Mouse (Mus musculus): ENCODE results near the gene Cep55.

Gene Cep55

DNA sequence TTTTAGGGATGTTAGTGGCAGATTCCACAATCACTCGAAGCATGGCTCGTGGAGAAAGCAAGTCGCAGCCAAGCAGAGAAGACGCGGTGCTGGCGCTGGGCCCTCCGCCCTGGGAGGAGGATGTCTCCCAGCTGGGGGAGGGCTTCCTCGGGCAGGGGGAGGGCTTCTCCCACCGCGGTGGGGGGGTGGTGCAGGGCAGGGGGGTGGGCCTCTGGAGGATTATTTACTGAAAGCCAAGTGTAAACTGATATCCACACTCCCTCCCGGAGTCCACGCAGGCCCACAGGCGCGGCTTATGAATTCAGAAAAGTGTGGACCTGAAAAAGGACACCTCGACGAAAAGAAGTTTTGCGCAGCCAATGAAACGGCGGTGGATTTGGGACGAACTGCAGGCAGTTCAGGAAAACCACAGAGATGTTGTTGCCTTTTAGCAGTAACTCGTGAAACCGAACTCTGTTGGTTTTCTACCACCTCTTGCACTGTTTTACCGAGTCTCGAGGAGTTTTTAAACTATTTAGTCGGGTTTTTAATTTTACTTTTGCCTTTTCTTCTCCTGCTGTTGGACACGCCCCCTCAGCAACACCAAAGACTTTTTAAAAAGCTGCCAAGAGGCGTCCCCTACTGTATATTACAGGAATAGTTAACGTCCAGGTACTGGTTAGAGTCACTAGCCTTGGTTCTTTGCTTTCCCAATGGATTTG is 11.4 kb upstream of the Cep55 start, which contains the start of gene Myof:
Myof (minus strand) TSS at position 297 of the 701 bp plus-strand sequence.
- in situ Hi-C loops (cut with MboI): no loop called here

DNA sequence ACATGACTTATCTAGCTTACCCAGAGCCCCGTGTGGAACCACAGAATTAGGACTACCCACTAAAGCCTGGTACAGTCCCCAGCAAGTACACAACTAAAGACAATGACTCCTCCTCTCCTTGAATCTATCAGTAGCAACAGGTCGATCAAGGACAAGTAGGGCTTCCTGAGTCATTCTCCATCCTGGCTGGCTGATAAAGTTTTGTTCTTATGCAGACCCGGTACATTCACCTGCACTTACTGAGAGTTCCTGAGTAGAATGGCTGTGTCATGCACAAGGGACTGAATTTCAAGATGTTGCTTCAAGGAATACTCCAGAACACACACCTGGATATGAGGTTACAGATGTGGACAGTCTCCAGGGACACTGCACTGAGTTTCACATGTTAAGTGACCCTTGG is 9.6 kb upstream of the Cep55 start:
- in situ Hi-C loops (cut with MboI): no loop called here

- in situ Hi-C loops (cut with MboI): no loop called here
Observed at GRCm38 (mm10) chr19:38049686-38050085, 5.1 kb upstream of the Cep55 start.

DNA sequence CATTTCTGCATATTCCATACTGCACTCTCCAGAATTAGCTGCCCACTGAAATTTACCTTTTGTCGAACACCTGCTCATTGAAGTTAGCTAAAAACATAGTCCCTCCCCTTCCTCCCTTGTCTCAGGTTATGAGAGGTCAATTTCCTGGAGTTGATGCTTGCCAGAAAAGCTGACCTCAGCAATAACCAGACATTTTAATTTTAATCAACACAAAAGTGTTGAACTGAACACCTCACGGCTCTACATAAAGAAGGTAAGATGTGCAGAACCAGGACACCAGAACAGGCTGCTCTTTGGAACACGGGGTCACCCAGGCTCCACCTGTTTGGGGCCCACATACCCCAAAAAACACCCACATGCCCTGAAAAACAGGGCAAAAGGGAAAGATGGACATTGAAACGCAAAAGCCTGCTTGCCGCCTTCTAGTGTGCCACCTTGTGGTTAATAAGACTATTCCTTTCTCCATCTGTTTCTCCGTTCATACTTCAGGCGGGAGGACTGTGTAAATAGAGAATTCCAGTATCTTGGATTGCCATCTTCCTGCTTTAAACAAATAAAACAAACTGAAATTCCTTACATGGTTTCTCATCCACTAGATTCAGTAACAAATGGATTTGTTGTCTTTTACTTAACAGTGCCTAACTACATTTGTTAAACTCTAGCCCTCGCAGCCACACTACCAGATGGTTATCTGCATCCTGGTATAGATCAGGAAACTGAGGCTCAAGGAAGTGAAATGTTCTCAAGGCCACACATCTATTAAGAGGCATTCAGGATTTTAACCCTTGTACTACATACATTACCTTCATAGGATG is 1.4 kb upstream of the Cep55 start:
- in situ Hi-C loops (cut with MboI): no loop called here

DNA sequence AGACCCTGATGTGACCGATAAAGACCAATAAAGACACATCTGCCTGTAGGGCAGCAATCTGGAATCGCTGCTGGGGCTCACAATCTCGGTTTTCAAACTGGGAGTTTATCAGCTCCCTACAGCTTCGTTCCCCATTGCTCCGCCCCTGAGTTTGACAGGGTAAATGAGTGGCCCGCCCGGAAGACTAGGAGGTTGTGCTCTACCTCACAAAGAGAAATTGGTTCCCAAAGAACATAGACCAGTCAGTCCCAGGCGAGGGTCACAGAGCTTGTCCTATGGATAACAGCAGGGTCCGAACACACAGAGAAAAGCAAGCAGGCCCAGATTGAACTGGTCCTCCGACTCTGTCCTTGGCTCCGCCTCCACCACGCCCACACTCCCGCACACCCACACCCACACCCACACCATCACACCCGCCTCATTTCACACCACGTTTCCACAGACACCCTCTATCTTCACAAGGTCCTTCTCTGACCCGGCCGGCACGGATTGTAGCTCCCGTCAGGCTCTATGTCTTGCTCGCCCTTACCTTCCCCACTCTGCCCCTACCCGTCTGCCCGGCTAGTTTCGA is 577 bp upstream of the Cep55 start:
- in situ Hi-C loops (cut with MboI): no loop called here

DNA sequence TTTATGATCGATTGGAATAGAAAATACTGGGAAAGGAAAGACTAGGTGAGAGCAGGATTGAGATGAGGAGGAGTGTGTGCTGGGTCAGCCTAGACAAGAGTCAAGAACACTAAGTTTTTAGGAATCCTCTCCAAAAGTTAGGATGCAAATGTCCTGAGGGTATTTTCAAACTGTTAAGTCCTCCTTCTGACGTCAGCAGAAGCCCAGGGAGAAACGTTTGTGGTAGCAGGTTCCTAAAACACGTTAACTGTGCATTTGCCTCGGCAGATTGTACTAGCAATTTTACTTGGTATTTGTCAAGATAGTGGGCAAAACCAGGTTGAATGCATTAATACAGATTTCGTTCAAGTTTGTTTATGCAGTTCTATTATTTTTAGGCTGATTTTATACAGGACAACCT is 987 bp downstream of the Cep55 start:
- in situ Hi-C loops (cut with MboI): no loop called here

DNA sequence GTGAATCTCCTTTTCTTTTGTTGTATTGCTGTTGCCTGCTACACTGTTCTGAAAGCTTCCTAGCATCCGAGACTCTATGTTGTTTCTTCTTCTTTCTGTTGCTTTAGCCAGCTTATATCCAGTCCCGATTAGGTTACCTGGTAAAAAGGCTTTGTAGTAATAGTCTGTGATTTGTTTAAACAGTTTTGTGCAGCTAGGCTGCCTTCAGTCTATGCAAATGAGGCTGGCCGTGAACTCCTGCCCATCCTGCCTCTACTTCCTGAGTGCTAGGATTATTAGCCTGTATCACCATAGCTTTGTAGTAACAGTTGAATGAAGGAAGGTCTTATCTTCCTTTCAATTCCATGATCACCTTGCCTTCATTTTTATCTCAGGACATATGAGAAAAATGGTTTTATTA is 1.5 kb downstream of the Cep55 start:
- in situ Hi-C loops (cut with MboI): no loop called here

DNA sequence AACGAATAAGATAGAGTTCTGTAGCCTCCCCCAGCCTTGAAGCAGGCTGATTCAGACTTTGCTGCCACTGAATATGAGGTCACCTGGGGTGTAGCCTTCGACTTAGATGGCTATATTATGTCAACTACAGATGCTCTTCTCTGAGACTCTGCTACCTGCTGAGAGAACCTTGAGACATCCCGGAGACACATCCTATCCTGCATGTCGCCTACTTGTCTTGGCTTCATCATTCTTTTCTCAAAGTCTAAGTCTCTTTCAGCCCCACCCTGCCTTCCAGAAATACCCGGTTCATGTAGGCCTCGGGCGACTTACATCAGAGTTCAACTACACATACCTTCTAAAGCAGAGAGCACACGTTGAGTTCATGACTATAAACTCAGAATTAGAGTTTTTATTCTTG is 2.1 kb downstream of the Cep55 start:
- in situ Hi-C loops (cut with MboI): no loop called here

- in situ Hi-C loops (cut with MboI): no loop called here
Observed at GRCm38 (mm10) chr19:38063201-38063600, 8.4 kb downstream of the Cep55 start.

DNA sequence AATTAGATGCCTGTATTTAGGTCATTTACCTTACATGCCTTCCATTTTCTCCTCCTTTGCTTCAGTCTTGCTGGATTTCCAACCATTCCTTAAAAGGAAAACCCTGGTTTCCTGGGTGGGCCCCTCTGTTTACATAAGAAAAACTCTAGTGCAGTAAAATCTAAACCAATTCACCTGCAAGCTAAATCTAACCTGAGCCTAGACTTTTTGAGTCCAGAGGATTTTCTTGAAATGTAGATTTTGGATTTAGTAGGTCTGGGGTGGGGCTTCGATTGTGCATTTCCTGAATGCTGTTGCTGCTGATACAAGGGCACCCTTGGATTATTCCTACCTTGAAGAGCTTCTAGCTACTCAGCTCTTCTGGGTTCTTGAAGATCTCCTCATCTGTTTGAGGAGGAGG is 9.2 kb downstream of the Cep55 start:
- in situ Hi-C loops (cut with MboI): no loop called here

- in situ Hi-C loops (cut with MboI): no loop called here
Observed at GRCm38 (mm10) chr19:38073226-38073625, 18.4 kb downstream of the Cep55 start.

GRCm38 (mm10) chr19:38075051-38075450 is 20.2 kb downstream of the Cep55 start:
- in situ Hi-C loops (cut with MboI): no loop called here

DNA sequence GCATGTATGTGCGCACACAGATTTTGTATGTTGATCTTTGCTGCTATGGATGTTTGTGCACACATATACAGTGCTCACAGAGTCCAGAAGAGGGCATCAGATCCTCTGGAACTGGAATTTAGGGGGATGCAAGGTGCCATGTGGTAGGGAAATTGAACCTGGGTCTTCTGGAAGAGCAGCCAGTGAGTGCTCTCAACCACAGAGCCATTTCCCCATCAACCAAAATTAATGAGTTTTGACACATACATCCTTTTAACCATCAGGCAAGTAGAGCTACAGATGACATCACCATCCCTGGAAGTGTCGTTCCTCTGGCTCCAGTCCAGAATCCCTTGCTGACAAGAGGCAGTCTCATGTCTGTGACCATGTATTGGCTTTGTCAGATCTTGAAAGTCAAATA is 21.4 kb downstream of the Cep55 start:
- in situ Hi-C loops (cut with MboI): no loop called here

DNA sequence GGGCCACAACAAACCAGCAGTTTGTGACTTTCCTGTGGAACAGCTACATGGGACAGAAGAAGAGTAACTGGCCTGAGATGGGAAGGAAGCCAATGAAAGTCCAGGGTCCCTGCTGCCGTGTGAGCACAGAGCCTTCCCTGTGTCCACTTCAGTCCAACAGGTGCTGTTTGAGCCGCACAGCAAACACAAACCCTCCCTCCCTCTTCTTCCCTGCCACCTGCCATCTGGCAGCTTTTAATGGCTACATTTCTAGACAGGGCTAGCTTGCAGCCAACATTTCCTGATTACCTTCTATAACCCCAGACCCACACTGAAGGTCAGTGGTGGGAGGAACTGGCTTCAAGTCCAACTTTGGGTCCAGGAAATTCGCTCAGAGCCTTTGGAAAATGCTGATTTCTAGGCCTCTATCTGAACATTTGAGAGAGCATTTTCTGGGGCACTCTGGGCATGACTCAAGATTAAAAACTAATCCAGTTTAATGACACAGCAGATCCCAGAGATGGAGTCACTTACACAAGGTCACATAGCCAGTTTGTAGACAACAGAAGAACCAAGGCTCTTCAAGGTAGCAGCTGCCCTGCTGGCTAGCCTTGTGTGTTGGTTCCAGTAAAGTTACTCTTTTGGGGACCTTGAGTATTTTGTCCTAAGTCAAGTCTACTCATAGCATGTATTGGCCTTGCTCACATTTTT is 23.2 kb downstream of the Cep55 start:
- in situ Hi-C loops (cut with MboI): no loop called here

DNA sequence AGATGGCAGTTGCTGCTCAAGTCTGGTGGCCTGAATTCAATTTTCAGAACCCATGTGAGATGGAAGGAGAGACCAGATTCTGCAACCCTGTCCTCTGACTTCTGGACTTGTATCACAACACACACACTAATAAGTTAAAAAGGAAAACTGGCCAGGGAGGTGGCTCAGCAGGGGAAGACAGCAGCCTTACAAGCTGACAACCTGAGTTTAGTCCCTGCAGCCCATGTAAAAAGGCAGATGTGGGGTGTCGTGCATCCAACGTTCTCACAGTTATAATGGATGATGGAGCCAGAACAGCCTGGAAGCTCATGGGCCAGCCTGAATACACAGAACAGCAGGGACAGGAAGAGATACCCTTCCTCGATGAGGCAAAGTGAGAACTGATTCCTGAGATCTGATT is 26.6 kb downstream of the Cep55 start:
- in situ Hi-C loops (cut with MboI): no loop called here

DNA sequence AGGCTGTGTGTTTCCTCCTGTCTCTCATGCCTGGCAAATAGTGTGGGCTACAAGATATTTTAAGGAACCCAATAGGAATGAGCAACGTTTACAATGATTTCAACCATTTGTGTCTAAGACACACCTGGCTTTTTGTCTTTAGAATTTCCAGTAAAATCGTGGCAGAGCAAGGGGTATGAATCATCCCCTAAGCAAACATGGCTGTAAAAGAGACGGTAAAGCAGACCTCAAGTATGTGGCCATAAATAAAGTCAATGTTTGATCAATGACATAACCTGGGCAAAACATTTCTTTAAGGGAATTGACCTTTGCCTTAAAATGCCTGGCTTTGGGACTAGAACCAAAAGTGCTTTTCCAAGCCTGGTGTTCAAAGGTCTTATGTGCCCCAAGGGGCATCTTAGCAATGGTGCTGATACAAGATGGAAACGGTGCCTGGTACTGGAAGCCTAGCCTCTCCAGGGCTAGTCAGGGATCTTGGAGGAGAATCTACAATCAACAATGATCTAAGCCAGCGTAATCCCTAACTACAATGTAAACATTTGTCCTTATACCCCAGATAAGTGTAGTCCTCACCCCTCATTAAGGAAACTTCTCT is 28.2 kb downstream of the Cep55 start:
- in situ Hi-C loops (cut with MboI): no loop called here

- in situ Hi-C loops (cut with MboI): no loop called here
Observed at GRCm38 (mm10) chr19:38085841-38086240, 31.0 kb downstream of the Cep55 start.

DNA sequence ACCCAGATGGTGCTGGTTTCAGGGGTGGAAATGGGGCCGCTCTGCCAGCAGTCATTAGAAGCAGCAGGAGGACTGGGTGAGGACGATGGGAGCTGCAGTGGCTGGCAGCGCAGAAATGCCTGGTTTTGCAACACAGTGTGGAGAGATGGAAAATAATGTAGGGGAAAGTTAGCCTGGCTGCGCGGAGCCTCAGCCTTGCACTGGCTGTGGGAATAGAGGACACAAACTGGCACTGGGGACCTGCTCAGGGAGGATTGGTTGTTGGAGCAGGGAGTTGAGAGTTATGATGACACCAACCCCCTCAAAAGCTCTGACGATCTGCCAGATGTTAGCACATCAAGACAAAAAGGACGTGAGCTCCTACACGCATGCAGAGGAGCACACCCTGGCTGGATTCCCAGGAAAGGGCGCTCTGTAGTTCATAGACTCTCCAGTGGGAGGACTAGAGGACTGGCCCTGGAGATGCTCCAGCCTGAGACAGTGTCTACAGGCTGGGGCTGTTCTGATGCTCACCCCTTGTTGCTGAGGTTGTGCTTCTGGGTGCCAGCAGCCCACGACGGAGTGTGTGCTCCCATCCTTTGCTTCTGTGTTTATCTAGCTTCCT is 32.2 kb downstream of the Cep55 start:
- in situ Hi-C loops (cut with MboI): no loop called here

GRCm38 (mm10) chr19:38089358-38089757 is 34.5 kb downstream of the Cep55 start:
- in situ Hi-C loops (cut with MboI): no loop called here

DNA sequence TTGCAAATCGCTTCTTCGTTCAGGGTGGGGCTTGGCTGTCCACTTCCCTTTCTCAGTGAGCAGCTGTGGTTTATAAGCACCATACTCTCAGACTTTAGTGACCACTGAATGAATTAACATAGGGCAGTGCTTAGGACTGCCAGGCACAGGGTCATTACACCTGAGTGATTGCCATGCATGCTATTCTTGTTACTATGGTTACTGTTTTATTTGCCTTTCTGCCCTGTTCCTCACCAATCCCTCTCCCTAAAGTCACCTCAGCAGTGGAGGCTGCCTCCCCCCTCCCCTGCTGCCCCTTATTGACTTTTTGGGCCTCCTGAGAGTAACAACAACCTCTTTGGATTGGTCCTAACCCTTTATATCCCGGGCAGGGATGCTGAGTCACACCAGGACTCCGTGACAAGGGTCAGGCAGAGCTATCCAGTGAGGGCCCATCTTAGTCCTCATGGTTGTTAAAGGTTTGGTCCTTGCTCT is 36.7 kb downstream of the Cep55 start:
- in situ Hi-C loops (cut with MboI): no loop called here

- in situ Hi-C loops (cut with MboI): no loop called here
Observed at GRCm38 (mm10) chr19:38096231-38096630, 41.4 kb downstream of the Cep55 start.
